Mouse (Mus musculus) MEL (cell line): ENCODE measurements around the gene Nme7. TPM values are rescaled to one million over a fixed set of nuclear protein-coding genes. Genes with fewer than 3 reads are reported as not detected.

Experiments
- DNase-seq: peaks from one replicate; pipeline ENCODE4 v3.0.0; 2011; ENCODE audit warnings: low read depth, low spot score
- H3K27ac ChIP-seq: 2 replicates; pipeline ENCODE4 v1.5.1; 2012; ENCODE audit warnings: low read depth, mild to moderate bottlenecking, control low read depth, low read length, moderate library complexity; ENCODE audit not compliant: control insufficient read depth
- H3K27me3 ChIP-seq, 2 experiments: fragments of 150-350 bp in 1 of 2; sonication (generic) in 1 of 2; 2 replicates each; pipeline ENCODE4 v1.6.1; 2012; ENCODE audit warnings: low read length in 2 of 2, mild to moderate bottlenecking in 2 of 2, improper control_type of control experiment in 1 of 2, moderate library complexity in 1 of 2; ENCODE audit not compliant: insufficient read depth in 2 of 2, control insufficient read depth in 1 of 2
- H3K36me3 ChIP-seq, 2 experiments: 2 replicates each; pipeline ENCODE4 v1.6.1; 2012 to 2014; ENCODE audit warnings: low read length in 2 of 2, improper control_type of control experiment in 1 of 2, inconsistent platforms in 1 of 2, mild to moderate bottlenecking in 1 of 2; ENCODE audit not compliant: insufficient read depth in 2 of 2, control insufficient read depth in 1 of 2
- H3K4me1 ChIP-seq, 2 experiments: fragments of 150-350 bp in 1 of 2; sonication (generic) in 1 of 2; 2 replicates each; pipeline ENCODE4 v1.6.1; 2012; ENCODE audit warnings: low read length in 2 of 2, improper control_type of control experiment in 1 of 2, mild to moderate bottlenecking in 1 of 2; ENCODE audit not compliant: insufficient read depth in 2 of 2, control insufficient read depth in 1 of 2
- H3K4me3 ChIP-seq, 2 experiments: fragments of 150-350 bp in 1 of 2; sonication (generic) in 1 of 2; 2 replicates each; pipeline ENCODE4 v1.5.1; 2012; ENCODE audit warnings: low read depth in 2 of 2, low read length in 2 of 2, mild to moderate bottlenecking in 2 of 2, moderate library complexity in 2 of 2, control low read depth in 1 of 2, improper control_type of control experiment in 1 of 2; ENCODE audit not compliant: control insufficient read depth in 1 of 2, insufficient read depth in 1 of 2
- H3K79me2 ChIP-seq: 2 replicates; pipeline ENCODE4 v1.6.1; 2012; ENCODE audit warnings: mild to moderate bottlenecking, low read length, moderate library complexity; ENCODE audit not compliant: control insufficient read depth, poor library complexity, insufficient read depth
- H3K9ac ChIP-seq: 2 replicates; pipeline ENCODE4 v1.6.1; 2012; ENCODE audit warnings: low read depth, mild to moderate bottlenecking, control low read depth, low read length, moderate library complexity; ENCODE audit not compliant: control insufficient read depth, poor library complexity, severe bottlenecking
- H3K9me3 ChIP-seq: fragments of 150-350 bp; sonication (generic); replicated peaks from 2 replicates; pipeline ENCODE4 v1.6.1; 2012; ENCODE audit warnings: mild to moderate bottlenecking, low read length, improper control_type of control experiment, moderate library complexity; ENCODE audit not compliant: insufficient read depth
- BHLHE40 ChIP-seq: IDR thresholded peaks from 2 replicates; pipeline ENCODE4 v1.6.1; 2012; ENCODE audit warnings: low read depth, mild to moderate bottlenecking, inconsistent platforms, low read length, improper control_type of control experiment, borderline replicate concordance
- CHD1 ChIP-seq: IDR thresholded peaks from 2 replicates; pipeline ENCODE4 v1.6.1; 2012; ENCODE audit warnings: low read depth, mild to moderate bottlenecking, inconsistent platforms, low read length, improper control_type of control experiment
- CHD2 ChIP-seq: IDR thresholded peaks from 2 replicates; pipeline ENCODE4 v1.6.1; 2011; ENCODE audit warnings: low read length, improper control_type of control experiment
- CTCF ChIP-seq, 3 experiments: IDR thresholded peaks in 2 of 3; conservative IDR thresholded peaks in 1 of 3; 2 replicates each; pipeline ENCODE4 v1.5.1; 2011 to 2012; ENCODE audit warnings: low read length in 3 of 3, low read depth in 2 of 3, mild to moderate bottlenecking in 2 of 3, improper control_type of control experiment in 1 of 3, inconsistent platforms in 1 of 3, mixed read lengths in 1 of 3, moderate library complexity in 1 of 3; ENCODE audit not compliant: control insufficient read depth in 1 of 3, insufficient read depth in 1 of 3, poor library complexity in 1 of 3, severe bottlenecking in 1 of 3
- E2F4 ChIP-seq: IDR thresholded peaks from 2 replicates; pipeline ENCODE4 v1.6.1; 2011; ENCODE audit warnings: low read depth, low read length, improper control_type of control experiment, borderline replicate concordance
- GATA1 ChIP-seq: IDR thresholded peaks from 2 replicates; pipeline ENCODE4 v1.6.1; 2011; ENCODE audit warnings: low read depth, low read length, improper control_type of control experiment
- HCFC1 ChIP-seq: IDR thresholded peaks from 2 replicates; pipeline ENCODE4 v1.6.1; 2012; ENCODE audit warnings: low read depth, mild to moderate bottlenecking, inconsistent platforms, low read length, improper control_type of control experiment, moderate library complexity
- JUND ChIP-seq: IDR thresholded peaks from 2 replicates; pipeline ENCODE4 v1.6.1; 2011; ENCODE audit warnings: low read depth, mild to moderate bottlenecking, improper control_type of control experiment, low read length
- KAT2A ChIP-seq: conservative IDR thresholded peaks from 2 replicates; pipeline ENCODE4 v1.6.1; 2012; ENCODE audit warnings: low read depth, low read length, improper control_type of control experiment, inconsistent platforms
- MAX ChIP-seq: IDR thresholded peaks from 2 replicates; pipeline ENCODE4 v1.6.1; 2011; ENCODE audit warnings: low read length, improper control_type of control experiment
- MEF2A ChIP-seq: IDR thresholded peaks from 2 replicates; pipeline ENCODE4 v1.6.1; 2014; ENCODE audit warnings: low read depth, mild to moderate bottlenecking, inconsistent platforms, low read length, improper control_type of control experiment; ENCODE audit not compliant: poor library complexity, insufficient replicate concordance, severe bottlenecking; ENCODE audit errors: extremely low read depth
- MYB ChIP-seq: IDR thresholded peaks from 2 replicates; pipeline ENCODE4 v1.6.1; 2011; ENCODE audit warnings: mild to moderate bottlenecking, low read depth, low read length, improper control_type of control experiment
- MYC ChIP-seq: IDR thresholded peaks from 2 replicates; pipeline ENCODE4 v1.6.1; 2011; ENCODE audit warnings: low read depth, mild to moderate bottlenecking, low read length, improper control_type of control experiment, moderate library complexity
- NELFE ChIP-seq: IDR thresholded peaks from 2 replicates; pipeline ENCODE4 v1.6.1; 2011; ENCODE audit warnings: low read depth, low read length, improper control_type of control experiment
- NRF1 ChIP-seq: IDR thresholded peaks from 2 replicates; pipeline ENCODE4 v1.6.1; 2014; ENCODE audit warnings: low read depth, mild to moderate bottlenecking, inconsistent platforms, low read length, improper control_type of control experiment, moderate library complexity; ENCODE audit not compliant: poor library complexity, insufficient read depth, severe bottlenecking
- POLR2A ChIP-seq, 2 experiments: IDR thresholded peaks; 2 replicates each; pipeline ENCODE4 v1.6.1; 2011 to 2012; ENCODE audit warnings: low read length in 2 of 2, mild to moderate bottlenecking in 2 of 2, control low read depth in 1 of 2, improper control_type of control experiment in 1 of 2, low read depth in 1 of 2, moderate library complexity in 1 of 2; ENCODE audit not compliant: control insufficient read depth in 1 of 2, insufficient read depth in 1 of 2, poor library complexity in 1 of 2
- POLR2AphosphoS2 ChIP-seq: IDR thresholded peaks from 2 replicates; pipeline ENCODE4 v1.6.1; 2011; ENCODE audit warnings: low read length, improper control_type of control experiment
- RAD21 ChIP-seq: IDR thresholded peaks from 2 replicates; pipeline ENCODE4 v1.6.1; 2011; ENCODE audit warnings: mild to moderate bottlenecking, low read depth, low read length, improper control_type of control experiment
- RCOR1 ChIP-seq: IDR thresholded peaks from 2 replicates; pipeline ENCODE4 v1.6.1; 2012; ENCODE audit warnings: low read depth, mild to moderate bottlenecking, inconsistent platforms, low read length, improper control_type of control experiment
- SIN3A ChIP-seq: IDR thresholded peaks from 2 replicates; pipeline ENCODE4 v1.6.1; 2012; ENCODE audit warnings: low read length, improper control_type of control experiment, inconsistent platforms
- SMC3 ChIP-seq: IDR thresholded peaks from 2 replicates; pipeline ENCODE4 v1.6.1; 2011; ENCODE audit warnings: low read depth, low read length, improper control_type of control experiment
- TAL1 ChIP-seq: IDR thresholded peaks from 2 replicates; pipeline ENCODE4 v1.6.1; 2012; ENCODE audit warnings: mild to moderate bottlenecking, inconsistent platforms, low read length, moderate library complexity, mixed read lengths
- TCF12 ChIP-seq: IDR thresholded peaks from 2 replicates; pipeline ENCODE4 v1.6.1; 2014; ENCODE audit warnings: low read depth, mild to moderate bottlenecking, inconsistent platforms, low read length, improper control_type of control experiment, moderate library complexity
- UBTF ChIP-seq: IDR thresholded peaks from 2 replicates; pipeline ENCODE4 v1.6.1; 2012; ENCODE audit warnings: low read depth, mild to moderate bottlenecking, inconsistent platforms, low read length, improper control_type of control experiment, moderate library complexity, borderline replicate concordance; ENCODE audit not compliant: insufficient read depth
- USF1 ChIP-seq: IDR thresholded peaks from 2 replicates; pipeline ENCODE4 v1.6.1; 2014; ENCODE audit warnings: low read depth, mild to moderate bottlenecking, inconsistent platforms, low read length, improper control_type of control experiment, moderate library complexity
- ZC3H11A ChIP-seq: IDR thresholded peaks from 2 replicates; pipeline ENCODE4 v1.6.1; 2012; ENCODE audit warnings: low read depth, mild to moderate bottlenecking, inconsistent platforms, low read length, improper control_type of control experiment
- ZKSCAN1 ChIP-seq: IDR thresholded peaks from 2 replicates; pipeline ENCODE4 v1.6.1; 2012; ENCODE audit warnings: low read depth, mild to moderate bottlenecking, inconsistent platforms, low read length, improper control_type of control experiment, moderate library complexity
- polyA plus RNA-seq, 2 experiments: library from polyadenylated mRNA; stranded (reverse) in 1 of 2; unstranded in 1 of 2; fragments of >175 nt in 1 of 2; fragments of >200 nt in 1 of 2; gene quantifications; 2 replicates each; pipeline versions ENCODE4 v1.2.1 to v1.2.4; 2012; ENCODE audit warnings: low replicate concordance in 2 of 2, low read depth in 1 of 2; ENCODE audit not compliant: insufficient read length in 2 of 2, insufficient read depth in 1 of 2, missing spikeins in 1 of 2
- total RNA-seq: library from RNA; depleted of rRNA; stranded (reverse); fragments of 300-350 nt; gene quantifications from 2 replicates; pipeline ENCODE4 v1.2.3, GENCODE M21; 2012

Gene Nme7
- total and polyA plus RNA-seq, 3 experiments = 23.2 to 27.6 TPM; not detected in 1

GRCm38 (mm10) chr1:164432649-164433048 is 128.7 kb downstream of the Nme7 start:
- Histone ChIP-seq H3K9ac (no peak overlapping the region), H3K27me3 (no peaks in the 10 kb centered on the region), H3K9me3 (no peaks in the 10 kb centered on the region), H3K27ac (no peak overlapping the region), H3K36me3 (no peaks in the 10 kb centered on the region), H3K79me2 (no peaks in the 10 kb centered on the region), H3K4me1 (no peaks in the 10 kb centered on the region), H3K4me3 (no peak overlapping the region)
- DNase-seq = no peak
- TF ChIP-seq BHLHE40 = no peak

GRCm38 (mm10) chr1:164434049-164434448 is 130.1 kb downstream of the Nme7 start:
- no peaks in the 10 kb centered on the region for H3K27me3 ChIP-seq
- H3K27ac ChIP-seq = no peak overlapping the region
- no peak overlapping the region for H3K4me3 ChIP-seq
- no peak for DNase-seq
- TF ChIP-seq UBTF = no peak
- no peak for TF ChIP-seq MEF2A
- TF ChIP-seq E2F4 = no peak
- TF ChIP-seq NELFE = no peak
- no peak for TF ChIP-seq MYC
- TF ChIP-seq POLR2A (IDR thresholded peaks at IDR 0.05; ENCODE audit: control insufficient read depth in 1 of 2, insufficient read depth in 1 of 2, low read depth in 1 of 2, low read length in 2 of 2, poor library complexity in 1 of 2) = no peak
- TF ChIP-seq ZC3H11A = no peak
- TF ChIP-seq JUND = no peak
- TF ChIP-seq HCFC1 = no peak
- no peak for TF ChIP-seq CHD1
- TF ChIP-seq RAD21 = no peak
- no peak for TF ChIP-seq NRF1
- no peak overlapping the region for H3K9ac ChIP-seq
- no peaks in the 10 kb centered on the region for H3K36me3 ChIP-seq
- H3K79me2 ChIP-seq = no peaks in the 10 kb centered on the region
- H3K4me1 ChIP-seq = no peaks in the 10 kb centered on the region
- H3K9me3 ChIP-seq = no peaks in the 10 kb centered on the region

- Histone ChIP-seq H3K4me1 (peaks cover 2 to 12% of the 10 kb centered on the region in 2 experiments; a peak in 3 of 4 replicates), H3K9ac (no peak overlapping the region), H3K27ac (no peak overlapping the region), H3K27me3 (no peaks in the 10 kb centered on the region), H3K4me3 (no peak overlapping the region), H3K79me2 (no peaks in the 10 kb centered on the region), H3K9me3 (no peaks in the 10 kb centered on the region), H3K36me3 (peaks cover 0 to 4% of the 10 kb centered on the region in 2 experiments; a peak in 2 of 4 replicates)
- TF ChIP-seq GATA1 (no peak), TCF12 (no peak), HCFC1 (no peak), SMC3 (no peak), ZC3H11A (no peak), JUND (no peak), CHD2 (no peak), KAT2A (no peak), SIN3A (no peak), MYB (no peak), RCOR1 (no peak), CTCF (IDR thresholded peaks at IDR 0.05 in 2 of 3, conservative IDR thresholded peaks at IDR 0.05 in 1 of 3; ENCODE audit: control insufficient read depth in 1 of 3, insufficient read depth in 1 of 3, low read depth in 2 of 3, low read length in 3 of 3, poor library complexity in 1 of 3, severe bottlenecking in 1 of 3) (no peak), USF1 (no peak), MYC (no peak), CHD1 (no peak), ZKSCAN1 (no peak), MAX (no peak), TAL1 (no peak), POLR2AphosphoS2 (no peak)
- DNase-seq = no peak
Measured at GRCm38 (mm10) chr1:164436749-164437148, 132.8 kb downstream of the Nme7 start.
